Mouse (Mus musculus): ENCODE data around the gene Arhgap15. TPM values are rescaled to one million over a fixed set of nuclear protein-coding genes. Genes with fewer than 3 reads are reported as not detected.

The Arhgap15 gene
- polyA plus RNA-seq, 3 experiments from 2014 or later: 195 to 420 (median 351) TPM

- no peak for ATAC-seq
Measured at GRCm38 (mm10) chr2:44356248-44356886, 607.7 kb downstream of the Arhgap15 start.

DNA sequence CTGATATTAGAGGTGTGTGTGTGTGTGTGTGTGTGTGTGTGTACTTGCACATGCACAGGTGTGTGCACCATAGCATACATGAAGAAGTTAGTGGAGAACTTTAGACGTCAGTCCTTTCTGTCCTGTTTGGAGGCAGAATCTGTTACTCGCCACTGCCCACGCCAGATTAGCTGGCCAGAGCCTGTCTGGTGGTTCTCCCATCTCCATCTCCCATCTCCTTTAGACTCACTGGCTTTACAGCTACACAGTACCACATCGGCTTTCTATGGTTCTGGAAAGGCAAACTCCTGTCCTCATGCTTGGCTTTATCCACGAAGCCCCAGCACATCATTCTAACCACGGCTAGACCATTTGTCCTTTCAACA lies 608.2 kb downstream of the Arhgap15 start:
- ATAC-seq: no peak

DNA sequence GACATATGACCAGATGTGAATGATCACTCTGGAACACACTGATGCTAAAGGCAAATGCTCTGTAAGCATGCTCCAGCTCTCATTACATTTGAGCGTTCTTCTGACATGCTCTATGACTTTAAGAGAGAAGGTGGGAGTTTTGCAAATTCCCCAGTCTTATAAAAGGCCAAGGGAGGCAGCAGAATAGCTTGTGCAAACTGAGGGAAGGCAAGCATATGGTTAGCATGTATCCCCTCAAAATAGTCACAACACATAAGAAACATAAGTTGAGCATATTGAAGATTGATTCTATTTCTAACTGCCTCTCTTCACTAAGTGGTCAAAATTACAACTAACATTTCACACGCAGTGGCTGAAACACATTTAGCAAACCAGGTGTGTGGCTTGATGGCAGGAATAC lies 631.6 kb downstream of the Arhgap15 start:
- no peak for ATAC-seq

GRCm38 (mm10) chr2:44384541-44384940 lies 635.9 kb downstream of the Arhgap15 start:
- no peak for ATAC-seq

DNA sequence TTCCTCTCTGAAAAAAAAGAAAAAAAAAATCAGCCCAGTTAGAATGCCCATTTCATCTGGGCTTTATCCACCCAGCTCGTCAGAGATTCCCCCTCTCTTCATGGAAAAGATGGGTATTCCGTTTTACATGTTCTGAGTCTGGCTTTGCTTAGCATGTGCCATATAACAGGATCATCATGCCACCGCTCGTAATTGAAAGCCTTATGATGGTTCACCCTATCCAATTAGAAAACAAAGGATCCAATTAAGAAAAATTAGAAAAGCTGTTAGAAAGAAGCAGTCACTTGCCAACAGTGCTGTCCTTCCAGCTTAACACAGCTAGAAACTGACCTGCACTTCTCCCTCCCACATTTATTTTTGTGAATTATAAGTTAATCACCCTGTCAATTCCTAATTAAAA lies 640.9 kb downstream of the Arhgap15 start:
- ATAC-seq: no peak

DNA sequence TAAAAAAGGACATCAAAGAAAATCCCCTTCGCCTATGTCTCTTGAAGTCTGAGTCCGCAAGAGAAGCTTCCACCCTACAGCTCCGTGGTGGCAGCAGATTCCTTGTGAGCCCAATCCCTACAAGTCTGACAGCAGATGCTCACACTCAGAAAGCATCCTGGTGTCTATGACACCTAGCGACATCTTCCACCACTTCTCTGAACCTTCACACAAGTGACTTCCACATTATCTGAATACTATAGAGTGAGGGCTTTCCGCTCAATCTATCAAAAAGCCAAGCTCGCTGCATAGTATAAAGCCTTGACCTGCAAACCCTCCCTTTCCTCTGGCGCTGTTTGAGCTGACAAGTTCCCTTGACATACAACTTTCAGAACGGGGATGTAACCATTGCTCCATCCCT lies 645.2 kb downstream of the Arhgap15 start:
- ATAC-seq: no peak

GRCm38 (mm10) chr2:44394956-44395501 lies 646.4 kb downstream of the Arhgap15 start:
- ATAC-seq: no peak

DNA sequence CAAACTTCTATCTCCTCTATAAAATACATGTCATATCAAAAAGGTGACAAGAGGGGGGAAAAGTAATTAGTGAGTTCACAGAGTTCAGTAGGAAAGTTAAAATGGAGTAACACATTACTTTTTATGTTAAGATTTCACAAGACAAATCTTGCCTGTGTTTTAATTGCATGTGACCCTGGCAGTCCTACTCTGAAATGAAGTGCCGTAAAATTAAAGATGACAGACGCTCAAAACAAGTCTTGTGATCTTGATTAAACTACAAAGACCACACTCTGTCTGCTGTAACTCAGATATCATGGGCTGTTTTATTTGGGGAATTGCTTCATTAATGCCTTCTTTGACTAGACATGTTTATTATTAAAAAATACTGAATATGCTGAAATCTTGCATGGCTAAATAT lies 647.0 kb downstream of the Arhgap15 start:
- ATAC-seq: no peak

GRCm38 (mm10) chr2:44397209-44397608 lies 648.6 kb downstream of the Arhgap15 start:
- ATAC-seq: no peak

DNA sequence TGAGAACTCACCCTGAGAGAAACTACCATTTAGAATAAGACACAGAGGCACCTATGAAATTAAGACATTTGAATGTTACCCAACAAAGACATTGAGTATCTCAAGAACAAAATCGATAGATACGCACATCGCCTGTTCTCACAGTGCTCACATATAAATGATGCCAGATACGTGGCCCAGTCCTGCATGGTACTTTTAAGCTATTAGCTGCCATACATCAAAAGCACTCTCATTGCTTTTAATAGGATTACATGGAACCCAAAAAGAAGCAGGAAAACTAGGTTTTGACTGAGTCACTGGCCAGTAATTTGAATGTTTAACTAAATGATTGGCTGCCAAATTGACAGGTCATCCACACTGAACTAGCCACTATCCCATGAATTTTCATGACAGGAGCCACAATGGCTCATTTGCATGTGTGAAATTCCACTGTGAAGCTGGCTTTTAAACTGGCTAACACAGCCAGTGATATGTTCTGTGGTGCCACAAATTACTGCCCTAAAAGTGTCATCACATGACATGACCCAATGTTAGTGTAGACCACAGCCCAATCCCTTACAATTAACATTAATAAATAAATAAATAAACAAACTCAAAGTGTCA lies 649.2 kb downstream of the Arhgap15 start:
- ATAC-seq: no peak

- ATAC-seq: no peak
Measured at GRCm38 (mm10) chr2:44399191-44399926, 650.7 kb downstream of the Arhgap15 start.

DNA sequence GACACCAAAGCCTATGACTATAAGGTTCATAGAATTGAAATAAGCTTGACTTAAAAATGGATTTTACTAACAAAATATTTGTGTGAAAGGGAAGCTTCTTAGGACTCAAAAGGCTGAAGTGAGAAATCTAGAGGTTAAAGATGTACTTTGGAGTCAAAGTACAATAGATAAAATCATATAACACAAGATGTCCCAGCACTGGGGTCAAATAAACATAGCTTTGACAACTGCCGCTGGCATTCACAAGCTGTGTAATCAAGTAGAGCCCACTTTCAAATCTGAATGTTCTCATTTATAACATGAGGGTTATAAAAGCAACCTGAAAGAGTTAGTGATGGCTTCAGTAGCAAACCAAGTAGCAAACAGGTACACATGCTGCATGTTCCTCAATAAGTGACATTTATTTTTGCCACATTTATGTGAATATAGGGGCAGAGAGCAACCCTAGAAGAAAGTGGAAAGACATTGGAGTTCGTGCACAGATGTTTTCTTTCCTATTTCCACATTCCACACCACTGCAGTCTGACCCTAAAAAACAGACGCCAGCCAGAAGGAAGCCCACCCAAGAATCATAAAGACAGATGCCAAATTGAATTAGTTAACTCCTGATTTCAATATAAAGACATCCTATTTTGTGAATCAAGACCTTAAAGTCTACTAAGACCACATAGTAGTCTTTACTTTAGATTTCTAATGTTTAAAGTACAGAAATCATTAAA lies 653.2 kb downstream of the Arhgap15 start:
- no peak for ATAC-seq

- ATAC-seq: no peak
Measured at GRCm38 (mm10) chr2:44411660-44412059, 663.0 kb downstream of the Arhgap15 start.

DNA sequence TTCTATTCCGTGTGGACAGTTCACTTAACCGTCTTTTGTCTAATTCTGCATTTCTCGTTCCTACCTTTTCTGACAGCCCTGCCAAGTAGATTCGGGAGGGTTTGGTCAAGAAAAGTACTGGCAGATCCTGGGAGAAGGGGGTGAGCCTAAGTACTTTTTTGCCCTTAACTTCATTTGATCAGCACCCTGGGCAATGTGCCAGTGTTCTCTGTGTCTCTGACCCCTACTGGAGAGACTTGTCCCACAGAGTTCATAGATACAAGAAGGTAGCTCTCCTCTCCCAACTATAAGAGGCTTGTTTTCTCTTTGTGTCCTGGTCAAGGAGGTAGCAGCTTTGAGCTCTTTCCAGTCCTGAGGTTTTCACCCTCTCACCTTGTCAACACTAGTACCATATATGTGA lies 667.7 kb downstream of the Arhgap15 start:
- no peak for ATAC-seq

DNA sequence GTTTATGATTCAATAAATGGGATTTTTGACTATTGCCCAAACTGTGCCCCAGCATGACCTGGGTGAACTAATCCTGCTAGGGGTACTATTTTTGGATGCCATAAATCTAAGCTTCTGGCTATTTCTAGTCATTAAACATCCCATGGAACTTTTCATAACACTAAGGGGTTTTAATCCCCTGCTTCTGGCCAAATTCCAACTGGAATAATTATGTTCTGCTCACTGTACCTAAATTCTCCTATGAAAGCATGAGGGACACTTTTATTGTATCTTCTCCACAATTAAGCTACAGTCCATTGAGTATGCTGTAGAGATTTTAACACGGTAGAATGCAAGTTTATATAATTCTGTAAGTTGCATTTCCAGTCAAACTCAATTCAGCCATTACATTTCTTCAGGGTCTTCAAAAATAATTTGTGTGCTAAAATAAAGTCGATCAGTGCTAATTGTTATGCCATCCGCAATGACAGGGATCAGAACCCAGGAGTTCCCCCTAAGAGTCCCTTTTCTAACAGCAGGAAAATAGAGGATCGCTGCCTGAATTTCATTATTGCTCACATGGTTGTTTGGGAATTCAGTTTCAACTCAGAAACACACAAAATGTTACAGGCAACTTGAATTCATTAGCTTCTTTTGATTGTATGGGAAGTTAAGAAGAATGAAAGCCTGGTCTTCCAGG lies 671.1 kb downstream of the Arhgap15 start:
- no peak for ATAC-seq

DNA sequence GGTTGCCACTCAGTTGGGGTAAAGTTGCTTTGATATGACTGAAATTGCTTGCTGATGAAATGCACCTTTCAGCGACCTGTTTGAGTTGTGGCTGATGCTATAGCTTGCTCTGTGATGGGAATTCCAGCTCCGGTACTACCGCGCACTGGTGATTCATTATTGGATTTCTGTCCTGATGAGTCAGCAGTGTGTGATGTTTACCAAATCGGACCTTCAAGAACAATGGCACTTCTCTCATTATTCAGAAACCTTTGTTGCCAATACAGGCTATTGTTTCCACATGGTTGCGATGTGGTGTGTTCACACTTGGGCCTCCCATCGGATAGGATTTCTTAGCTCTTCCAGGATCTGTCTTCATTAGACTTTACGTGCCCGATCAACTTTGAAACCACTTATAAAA lies 681.9 kb downstream of the Arhgap15 start:
- ATAC-seq: no peak

GRCm38 (mm10) chr2:44436652-44437051 lies 688.0 kb downstream of the Arhgap15 start:
- no peak for ATAC-seq

DNA sequence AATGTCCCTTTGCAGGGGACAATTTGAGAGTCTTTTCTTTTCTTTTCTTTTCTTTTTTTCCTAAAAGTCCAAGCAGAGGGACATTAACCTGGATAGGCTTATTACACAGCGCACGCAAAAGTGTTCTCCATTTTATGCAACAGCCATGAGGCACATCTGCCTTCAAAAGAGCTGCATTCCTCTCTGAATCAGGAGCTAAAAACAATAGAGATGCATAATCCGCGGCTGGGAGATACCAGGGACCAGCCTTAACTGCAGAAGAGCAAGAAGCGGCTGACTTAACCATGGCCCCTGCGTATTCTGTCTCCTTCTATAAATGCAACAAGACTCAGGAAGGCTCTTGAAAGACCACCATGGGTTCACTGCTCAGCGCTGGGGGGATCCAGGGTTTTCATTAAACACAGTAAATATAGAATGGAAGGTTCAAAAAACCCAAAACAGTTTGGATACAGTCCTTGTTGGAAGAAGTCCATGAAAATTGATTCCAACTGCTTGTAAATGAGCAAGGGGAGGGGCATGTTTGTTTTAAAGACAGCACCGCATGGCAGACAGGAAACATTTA lies 689.0 kb downstream of the Arhgap15 start:
- no peak for ATAC-seq

- ATAC-seq: no peak
Measured at GRCm38 (mm10) chr2:44438070-44438469, 689.4 kb downstream of the Arhgap15 start.

DNA sequence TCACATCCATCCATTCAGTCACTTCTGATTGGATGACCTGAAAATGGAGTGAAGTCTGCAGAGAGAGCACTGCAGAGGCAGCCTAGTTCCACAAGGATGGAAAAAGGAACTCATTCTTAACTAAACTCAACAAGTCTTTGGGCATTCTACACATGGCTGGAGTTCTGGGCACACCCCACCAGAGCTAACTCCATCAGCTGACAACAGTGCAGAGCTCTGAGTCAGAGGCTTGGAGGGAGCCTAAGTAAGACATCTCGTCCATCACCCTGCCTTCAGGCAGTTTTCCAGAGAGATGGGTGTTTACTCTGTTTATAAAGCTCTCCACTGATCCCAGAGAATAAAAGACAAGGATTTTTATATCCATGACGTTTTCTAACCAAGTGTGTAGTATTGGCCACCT lies 696.3 kb downstream of the Arhgap15 start:
- ATAC-seq: no peak
